Mouse (Mus musculus): ENCODE results near the gene Olfr1420. TPM values are rescaled to one million over a fixed set of nuclear protein-coding genes. Genes with fewer than 3 reads are reported as not detected.

Olfr1420 gene
- total RNA-seq, 2 experiments from 2014 or later: not detected

Other genes with a start within 250 kb of the Olfr1420 start
- gene Ms4a3, start 245.7 kb upstream of the Olfr1420 start, total RNA-seq (2014; fragmentation: Nextera tagmentation): 1,080 and 1,135 TPM in 2 replicates
- 1,013 and 1,248 TPM in 2 replicates for gene Ms4a3, start 245.7 kb upstream of the Olfr1420 start, total RNA-seq (2017)
- 5.0 TPM in 1 of 2 replicates, not detected in the other for gene Oosp2, start 226.0 kb upstream of the Olfr1420 start, total RNA-seq (2014; fragmentation: Nextera tagmentation)
- 1.3 TPM in 1 of 2 replicates, not detected in the other for gene Oosp2, start 226.0 kb upstream of the Olfr1420 start, total RNA-seq (2017)
- gene Oosp1, start 195.4 kb upstream of the Olfr1420 start, total RNA-seq (2014; fragmentation: Nextera tagmentation): 4.7 and 15.8 TPM in 2 replicates
- gene Oosp1, start 195.4 kb upstream of the Olfr1420 start, total RNA-seq (2017): 5.1 and 11.9 TPM in 2 replicates
- gene Oosp3, start 189.5 kb upstream of the Olfr1420 start, total RNA-seq (2014; fragmentation: Nextera tagmentation): not detected in 2 replicates
- gene Oosp3, start 189.5 kb upstream of the Olfr1420 start, total RNA-seq (2017): not detected in 2 replicates
- gene Gif, start 139.0 kb upstream of the Olfr1420 start, total RNA-seq (2014; fragmentation: Nextera tagmentation): not detected in 2 replicates
- not detected in 2 replicates for gene Gif, start 139.0 kb upstream of the Olfr1420 start, total RNA-seq (2017)
- gene Mrpl16, start 116.2 kb upstream of the Olfr1420 start, total RNA-seq (2014; fragmentation: Nextera tagmentation): 76.7 and 90.4 TPM in 2 replicates
- gene Mrpl16, start 116.2 kb upstream of the Olfr1420 start, total RNA-seq (2017): 103 and 113 TPM in 2 replicates
- 11.3 and 12.2 TPM in 2 replicates for gene Stx3, start 67.2 kb upstream of the Olfr1420 start, total RNA-seq (2014; fragmentation: Nextera tagmentation)
- gene Stx3, start 67.2 kb upstream of the Olfr1420 start, total RNA-seq (2017): 7.9 and 12.1 TPM in 2 replicates
- not detected in 2 replicates for gene Olfr1417, start 47.3 kb upstream of the Olfr1420 start, total RNA-seq (2014; fragmentation: Nextera tagmentation)
- not detected in 2 replicates for gene Olfr1417, start 47.3 kb upstream of the Olfr1420 start, total RNA-seq (2017)
- gene Olfr1418, start 25.5 kb upstream of the Olfr1420 start, total RNA-seq (2014; fragmentation: Nextera tagmentation): not detected in 2 replicates
- not detected in 2 replicates for gene Olfr1418, start 25.5 kb upstream of the Olfr1420 start, total RNA-seq (2017)
- gene Olfr1419, start 11.5 kb upstream of the Olfr1420 start, total RNA-seq (2014; fragmentation: Nextera tagmentation): not detected in 2 replicates
- not detected in 2 replicates for gene Olfr1419, start 11.5 kb upstream of the Olfr1420 start, total RNA-seq (2017)
- gene Patl1, start 25.8 kb downstream of the Olfr1420 start, total RNA-seq (2014; fragmentation: Nextera tagmentation): 33.2 and 43.7 TPM in 2 replicates
- gene Patl1, start 25.8 kb downstream of the Olfr1420 start, total RNA-seq (2017): 12.6 and 12.8 TPM in 2 replicates
- gene Osbp, start 79.4 kb downstream of the Olfr1420 start, total RNA-seq (2014; fragmentation: Nextera tagmentation): 39.1 and 46.5 TPM in 2 replicates
- 35.2 and 42.3 TPM in 2 replicates for gene Osbp, start 79.4 kb downstream of the Olfr1420 start, total RNA-seq (2017)
- not detected in 2 replicates for gene Olfr1423, start 154.8 kb downstream of the Olfr1420 start, total RNA-seq (2014; fragmentation: Nextera tagmentation)
- gene Olfr1423, start 154.8 kb downstream of the Olfr1420 start, total RNA-seq (2017): not detected in 2 replicates
- not detected in 2 replicates for gene Olfr1424, start 176.1 kb downstream of the Olfr1420 start, total RNA-seq (2014; fragmentation: Nextera tagmentation)
- not detected in 2 replicates for gene Olfr1424, start 176.1 kb downstream of the Olfr1420 start, total RNA-seq (2017)
- gene Olfr1425, start 191.2 kb downstream of the Olfr1420 start, total RNA-seq (2014; fragmentation: Nextera tagmentation): not detected in 2 replicates
- not detected in 2 replicates for gene Olfr1425, start 191.2 kb downstream of the Olfr1420 start, total RNA-seq (2017)
- not detected in 2 replicates for gene Olfr1426, start 205.4 kb downstream of the Olfr1420 start, total RNA-seq (2014; fragmentation: Nextera tagmentation)
- gene Olfr1426, start 205.4 kb downstream of the Olfr1420 start, total RNA-seq (2017): not detected in 2 replicates
- gene Olfr1427, start 216.8 kb downstream of the Olfr1420 start, total RNA-seq (2014; fragmentation: Nextera tagmentation): not detected in 2 replicates
- not detected in 2 replicates for gene Olfr1427, start 216.8 kb downstream of the Olfr1420 start, total RNA-seq (2017)
- gene Olfr1428, start 229.3 kb downstream of the Olfr1420 start, total RNA-seq (2014; fragmentation: Nextera tagmentation): not detected in 2 replicates
- gene Olfr1428, start 229.3 kb downstream of the Olfr1420 start, total RNA-seq (2017): not detected in 2 replicates
- gene Olfr76, start 236.6 kb downstream of the Olfr1420 start, total RNA-seq (2014; fragmentation: Nextera tagmentation): not detected in 2 replicates
- gene Olfr76, start 236.6 kb downstream of the Olfr1420 start, total RNA-seq (2017): not detected in 2 replicates